Mouse (Mus musculus): ENCODE data around the gene Eme1.
A peak's percentile ranks its signal among the peaks of the same experiment; 100 is the strongest.
"Not testable (repeated sequence)": the region's sequence is repeated elsewhere in the genome, so short reads cannot be mapped to it uniquely, and the experiment has no call there.

The Eme1 gene

GRCm38 (mm10) chr11:94653663-94654436 lies at the start of gene Eme1, which contains the start of gene Mrpl27:
TSS of gene Eme1 (minus strand) at chr11:94653964.
TSS of gene Mrpl27 (plus strand) at chr11:94653767.
- DNase-seq = peak; percentile 88

DNA sequence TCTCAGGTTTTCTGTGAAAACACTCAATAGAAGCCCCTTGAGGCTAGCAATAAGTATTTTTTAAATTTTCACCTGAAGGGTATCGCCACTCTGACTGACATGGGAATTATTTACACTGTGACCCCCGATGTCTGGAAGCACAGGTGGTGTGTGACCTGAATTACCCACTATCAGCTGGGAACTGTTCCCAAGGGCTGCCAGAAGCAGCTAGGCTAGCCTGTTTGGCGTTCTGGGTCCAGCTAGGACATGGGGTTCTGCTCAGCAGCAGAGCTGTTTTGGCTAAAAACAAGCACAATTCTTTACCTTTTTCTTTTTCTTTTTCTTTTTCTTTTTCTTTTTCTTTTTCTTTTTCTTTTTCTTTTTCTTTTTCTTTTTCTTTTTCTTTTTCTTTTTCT lies 48.4 kb upstream of the Eme1 start:
- DNase-seq = peak; percentile 20 to 22

GRCm38 (mm10) chr11:94701401-94702215 lies 47.8 kb upstream of the Eme1 start:
- DNase-seq = peak; percentile 22 to 23

GRCm38 (mm10) chr11:94699399-94699798 lies 45.6 kb upstream of the Eme1 start:
- no peak for DNase-seq

- DNase-seq = no peak
Measured at GRCm38 (mm10) chr11:94697703-94698464, 44.1 kb upstream of the Eme1 start.

- no peak for DNase-seq
Measured at GRCm38 (mm10) chr11:94697140-94697539, 43.4 kb upstream of the Eme1 start.

DNA sequence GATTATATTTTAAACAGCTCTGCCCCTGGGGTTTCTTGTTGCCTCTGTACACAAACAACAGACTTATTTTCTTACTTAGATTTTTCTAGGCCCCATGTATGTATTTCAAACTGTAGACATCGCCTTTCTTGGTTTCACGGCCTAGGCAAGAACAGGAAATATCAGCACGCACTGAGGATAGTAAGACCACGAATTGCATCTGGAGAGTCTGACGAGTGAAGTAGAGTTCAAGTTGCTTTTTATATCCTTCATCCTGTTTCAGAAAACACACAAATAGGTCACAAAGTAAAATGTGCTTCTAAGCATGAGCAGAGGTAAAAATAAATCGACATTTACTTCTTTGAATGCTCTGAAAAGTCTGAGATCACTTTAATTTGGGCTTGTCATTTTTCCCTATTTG lies 41.7 kb upstream of the Eme1 start:
- no peak for DNase-seq

DNA sequence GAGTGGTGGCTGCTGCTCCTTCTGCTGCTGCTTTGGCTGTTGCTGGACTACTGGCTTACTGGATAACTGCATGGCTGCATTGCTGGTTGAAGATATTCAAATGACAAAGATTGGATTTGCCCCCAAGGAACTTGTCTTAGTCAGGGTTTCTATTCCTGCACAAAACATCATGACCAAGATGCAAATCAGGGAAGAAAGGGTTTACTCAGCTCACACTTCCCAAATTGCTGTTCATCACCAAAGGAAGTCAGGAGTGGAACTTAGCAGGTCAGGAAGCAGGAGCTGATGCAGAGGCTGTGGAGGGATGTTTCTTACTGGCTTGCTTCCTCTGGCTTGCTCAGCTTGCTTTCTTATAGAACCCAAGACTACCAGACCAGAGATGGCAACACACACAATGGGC lies 38.7 kb upstream of the Eme1 start:
- not testable (repeated sequence) for DNase-seq

- no peak for DNase-seq
Measured at GRCm38 (mm10) chr11:94687178-94687577, 33.4 kb upstream of the Eme1 start.

- DNase-seq = no peak
Measured at GRCm38 (mm10) chr11:94682427-94682826, 28.7 kb upstream of the Eme1 start.

DNA sequence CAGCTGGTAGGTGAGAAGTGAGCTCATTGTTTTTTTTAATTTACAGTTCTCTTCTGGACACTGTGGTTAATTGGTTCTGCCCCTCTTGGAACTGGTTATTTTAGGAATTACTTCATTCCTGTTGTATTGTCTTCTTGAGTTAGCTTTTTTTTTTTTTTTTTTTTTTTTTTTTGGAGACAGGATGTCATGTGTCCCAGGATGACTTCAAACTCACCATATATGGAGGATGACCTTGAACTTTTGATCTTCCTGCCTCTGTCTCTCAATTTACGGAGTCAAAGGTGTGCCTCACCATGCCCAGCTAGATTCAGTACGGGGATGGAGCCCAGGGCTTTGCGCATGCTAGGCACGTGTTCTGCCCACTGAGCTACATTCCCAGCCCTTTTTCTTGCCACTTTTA lies 27.9 kb upstream of the Eme1 start:
- no peak for DNase-seq

GRCm38 (mm10) chr11:94680639-94681038 lies 26.9 kb upstream of the Eme1 start:
- no peak for DNase-seq

- no peak for DNase-seq
Measured at GRCm38 (mm10) chr11:94677607-94678145, 23.9 kb upstream of the Eme1 start.

DNA sequence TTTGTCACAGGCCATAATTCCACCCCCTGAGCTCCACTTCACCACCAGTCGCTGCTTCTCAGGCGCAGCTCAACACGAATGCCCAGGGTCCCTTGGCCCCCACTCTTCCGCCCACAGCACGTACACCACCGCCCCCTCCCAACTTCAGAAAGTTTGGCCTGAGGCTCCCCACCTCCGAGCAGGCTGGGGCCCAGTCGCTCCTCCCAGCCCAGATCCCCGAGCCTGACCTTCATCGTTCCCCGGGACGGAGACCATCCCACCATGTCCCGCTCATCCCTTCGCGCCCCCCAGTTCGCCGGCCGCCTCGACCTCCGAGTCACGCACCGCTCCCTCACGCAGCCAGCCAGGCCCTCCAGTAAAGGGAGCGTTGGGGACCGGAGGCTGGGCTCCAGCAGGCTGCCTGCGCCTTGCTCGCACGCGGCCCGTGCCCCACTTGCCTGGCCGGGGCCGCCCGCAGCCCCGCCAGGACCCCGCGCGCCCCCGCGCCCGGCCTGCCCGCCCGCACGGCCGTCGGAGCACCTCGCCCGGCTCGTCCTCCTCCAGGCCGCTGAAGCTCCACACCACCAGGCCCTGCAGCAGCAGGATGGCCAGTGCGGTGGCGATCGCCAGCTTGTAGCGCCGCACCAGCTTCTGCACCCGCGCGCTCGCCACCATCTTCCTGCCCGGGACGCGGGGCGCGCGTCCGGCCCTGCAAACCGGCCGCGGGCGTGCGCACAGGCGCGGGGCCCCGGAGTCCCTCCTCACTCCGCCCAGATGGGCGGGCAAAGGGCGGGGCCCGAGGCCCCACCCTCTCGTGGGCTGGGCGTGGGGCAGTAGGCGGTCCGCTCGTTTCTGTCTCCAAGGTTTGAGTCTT lies 23.2 kb upstream of the Eme1 start, which contains the start of gene Xylt2:
Xylt2 (minus strand) TSS at position 762 of the 853 bp plus-strand sequence.
- peak; percentile 93 to 94 for DNase-seq

DNA sequence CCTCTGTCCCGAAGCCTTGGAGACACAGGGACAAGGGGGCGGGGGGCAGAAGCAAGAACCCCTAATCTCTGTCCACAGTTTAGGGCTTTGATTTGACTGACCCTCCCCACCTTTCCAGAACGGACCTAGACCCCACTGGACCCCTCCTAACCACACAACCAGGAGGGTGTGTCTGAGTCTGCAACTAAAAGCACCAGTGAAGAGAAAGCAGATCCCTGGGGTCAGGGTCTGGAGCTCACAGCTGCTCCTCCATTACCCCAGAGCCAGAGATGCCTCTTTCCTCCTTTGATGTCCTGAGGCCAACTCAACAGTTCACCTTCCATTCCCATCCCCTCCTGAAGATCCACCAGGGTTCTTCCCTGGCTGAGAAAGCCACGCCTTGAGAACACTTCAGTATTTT lies 22.5 kb upstream of the Eme1 start:
- no peak for DNase-seq

DNA sequence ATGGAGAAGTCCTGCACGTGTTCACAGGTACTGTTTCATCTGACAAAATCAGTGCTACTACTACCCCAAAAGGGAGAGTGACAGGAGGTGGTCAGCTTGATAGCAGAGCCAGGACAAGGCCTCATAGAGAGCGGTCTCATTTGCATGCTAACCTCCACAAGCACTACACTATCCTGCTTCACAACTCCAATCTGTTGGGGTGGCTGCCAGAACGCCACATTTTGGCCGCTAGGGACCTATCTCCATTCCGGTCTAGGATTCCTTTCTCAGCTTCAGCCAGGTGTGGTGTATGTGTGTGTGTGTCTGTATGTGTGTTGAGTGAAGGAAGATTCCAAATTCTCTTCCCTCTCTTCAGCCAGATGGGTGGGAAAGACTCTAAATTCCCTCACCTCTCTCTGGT lies 21.7 kb upstream of the Eme1 start:
- DNase-seq = peak; percentile 29 to 36

GRCm38 (mm10) chr11:94674984-94675383 lies 21.2 kb upstream of the Eme1 start:
- DNase-seq = no peak

DNA sequence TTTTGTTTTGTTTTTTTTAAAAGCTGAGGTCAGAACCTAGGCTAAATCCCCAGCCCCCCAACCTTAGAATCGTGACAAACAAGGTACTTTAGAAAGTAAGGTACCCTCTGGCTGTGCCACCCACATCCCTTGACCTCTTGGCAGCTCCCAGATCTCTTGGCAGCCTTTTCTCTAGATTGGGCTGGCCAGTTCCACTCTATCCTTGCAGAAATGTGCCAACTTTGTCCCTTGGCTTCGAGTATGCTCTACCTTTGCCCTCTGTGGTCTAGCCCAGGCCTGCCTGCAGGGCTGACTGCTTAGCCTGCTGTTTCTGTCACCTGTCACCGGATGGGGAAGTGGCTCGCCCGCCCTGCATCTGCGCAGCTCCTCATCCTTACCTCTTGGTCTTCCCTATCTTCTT lies 11.5 kb upstream of the Eme1 start:
- no peak for DNase-seq

DNA sequence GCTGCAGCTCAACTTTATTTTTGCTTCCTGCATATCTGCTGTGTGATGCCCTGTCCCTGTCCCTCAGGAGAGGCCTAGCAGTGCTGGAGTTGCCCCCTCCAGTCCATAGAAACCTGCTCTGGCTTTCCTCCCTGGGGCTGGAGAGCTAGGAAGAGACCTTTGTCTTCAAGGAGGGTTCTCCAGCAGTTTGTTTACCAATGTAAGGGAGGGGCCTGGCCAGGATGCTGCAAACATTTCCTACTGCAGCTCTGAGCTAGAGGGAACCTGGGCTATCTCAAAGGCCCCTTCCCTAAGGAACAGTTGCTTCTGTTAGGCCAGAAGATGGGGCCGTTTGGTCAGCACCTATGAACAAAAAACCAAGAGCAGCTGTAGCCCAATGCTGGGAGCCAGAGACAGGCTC lies 7.6 kb upstream of the Eme1 start:
- DNase-seq = no peak

DNA sequence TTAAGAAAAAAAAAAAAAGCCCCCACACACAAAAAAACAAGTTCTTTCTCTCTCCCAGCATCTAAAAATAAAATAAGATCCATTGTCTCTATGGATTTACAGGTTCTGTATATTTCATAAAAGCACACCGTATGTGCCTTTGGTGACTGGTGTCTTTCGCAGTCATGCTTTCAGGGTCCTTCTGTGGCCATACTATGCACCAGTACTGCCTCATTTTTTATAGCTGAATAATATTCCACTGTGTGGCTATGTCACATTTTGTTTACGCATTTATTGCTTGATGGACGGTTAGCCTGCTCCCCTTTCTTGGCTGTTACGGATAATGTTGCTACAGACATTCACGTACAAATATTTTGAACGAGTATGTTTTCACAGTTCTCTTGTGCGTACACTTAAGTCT lies 791 bp downstream of the Eme1 start:
- DNase-seq = no peak

DNA sequence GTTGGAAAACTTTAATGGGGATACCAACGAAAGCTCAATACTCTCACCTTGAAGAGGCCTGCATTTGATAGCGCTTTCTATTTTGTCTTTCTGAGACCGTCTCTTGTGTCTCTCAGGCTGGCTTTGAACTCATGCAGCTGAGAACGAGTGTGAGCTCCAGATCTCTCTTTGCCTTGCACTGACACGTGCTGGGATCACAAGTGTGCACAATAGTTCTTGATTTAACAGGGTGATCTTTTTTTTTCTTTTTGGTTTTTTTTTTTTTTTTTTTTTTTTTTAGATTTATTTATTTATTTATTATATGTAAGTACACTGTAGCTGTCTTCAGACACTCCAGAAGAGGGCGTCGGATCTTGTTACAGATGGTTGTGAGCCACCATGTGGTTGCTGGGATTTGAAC lies 2.5 kb downstream of the Eme1 start:
- DNase-seq = not testable (repeated sequence)

GRCm38 (mm10) chr11:94646457-94646856 lies 7.3 kb downstream of the Eme1 start:
- DNase-seq = no peak

Measured in cerebellum, adult 18-20 months (tissue).